Mouse (Mus musculus) testis, adult 2 months (tissue): Measurements from ENCODE around the gene Tmem120b.

Source experiments
- CTCF ChIP-seq: fragments of 200-500 bp; IDR thresholded peaks from 2 replicates; pipeline ENCODE4 v1.5.1; 2012; ENCODE audit warnings: low read depth, mild to moderate bottlenecking, inconsistent platforms, low read length, moderate library complexity; ENCODE audit not compliant: control insufficient read depth, insufficient read depth, insufficient replicate concordance
- POLR2A ChIP-seq: fragments of 200-500 bp; IDR thresholded peaks from 2 replicates; pipeline ENCODE4 v1.6.1; 2012; ENCODE audit warnings: low read depth, mild to moderate bottlenecking, inconsistent platforms, low read length, moderate library complexity; ENCODE audit not compliant: control insufficient read depth

- no peak for TF ChIP-seq CTCF
- TF ChIP-seq POLR2A = no peak
These were observed 82.4 kb downstream of the Tmem120b start for GRCm38 (mm10) chr5:123150641-123151040.
